Mouse (Mus musculus): ENCODE measurements around the gene Ackr3.

- TF ChIP-seq CTCF (conservative IDR thresholded peaks at IDR 0.05; ENCODE audit: low read length) (no peak), NANOG (IDR thresholded peaks at IDR 0.05; ENCODE audit: borderline replicate concordance, low read length) (no peak)
Measured at GRCm38 (mm10) chr1:90203341-90203740, 439 bp upstream of the Ackr3 start.

Measured in E14TG2a.4 (cell line).